Mouse (Mus musculus): ENCODE results near the gene Ap1g1. TPM values are rescaled to one million over a fixed set of nuclear protein-coding genes. Genes with fewer than 3 reads are reported as not detected.

The Ap1g1 gene
- polyA plus RNA-seq, 1 experiment from 2014 or later: 32.7 TPM

- no peak for ATAC-seq (replicated peaks; ENCODE audit: low FRiP score)
Observed at GRCm38 (mm10) chr8:109906907-109907306, 128.6 kb downstream of the Ap1g1 start.

DNA sequence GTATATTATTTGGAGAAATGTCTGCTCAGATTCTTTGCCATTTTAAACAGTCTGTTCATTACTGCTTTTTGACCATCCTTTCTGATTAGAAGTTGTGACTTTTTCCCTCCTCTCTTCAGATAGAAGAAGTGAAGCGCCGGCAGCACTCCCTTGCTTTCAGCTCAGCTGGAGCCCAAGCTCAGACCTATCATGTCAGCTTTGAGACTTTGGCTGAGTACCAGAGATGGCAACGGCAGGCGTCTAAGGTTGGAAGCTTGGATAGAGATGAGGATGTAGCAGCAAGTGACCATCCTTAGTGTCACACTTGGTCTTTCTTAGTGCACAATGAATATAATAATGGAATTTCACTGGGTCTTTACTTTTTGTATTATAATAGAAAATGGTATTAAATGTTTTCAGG lies 129.0 kb downstream of the Ap1g1 start:
- H3K27me3 ChIP-seq (replicated peaks; ENCODE audit: control insufficient read depth, insufficient read depth, low read length): no peaks in the 10 kb centered on the region
- no peak for ATAC-seq (replicated peaks; ENCODE audit: low FRiP score)
- H3K4me2 ChIP-seq: no peak overlapping the region
- no peak overlapping the region for H3K27ac ChIP-seq (ENCODE audit: low read depth, low read length)
- WGBS: 86% methylated on average over 4 of the region's 4 CpGs
- peaks cover 13% of the 10 kb centered on the region for H3K36me3 ChIP-seq (ENCODE audit: control insufficient read depth, insufficient read depth, low read length)
- no peaks in the 10 kb centered on the region for H3K9me3 ChIP-seq (ENCODE audit: control insufficient read depth, low read length)
- H3K4me3 ChIP-seq (ENCODE audit: low read depth, low read length): no peak overlapping the region
- no peak overlapping the region for H3K9ac ChIP-seq (ENCODE audit: low read depth, low read length)
- DNase-seq (ENCODE audit: low spot score): no peak
- H3K4me1 ChIP-seq (replicated peaks; ENCODE audit: control insufficient read depth, insufficient read depth, low read length): no peaks in the 10 kb centered on the region

More at GRCm38 (mm10) chr8:109906907-109907306, 128.6 kb downstream of the Ap1g1 start:
- no peak overlapping the region for H3K9ac ChIP-seq (ENCODE audit: low read depth, low read length)
- no peaks in the 10 kb centered on the region for H3K4me1 ChIP-seq (replicated peaks; ENCODE audit: control insufficient read depth, insufficient read depth, low read length)
- no peaks in the 10 kb centered on the region for H3K27me3 ChIP-seq (replicated peaks; ENCODE audit: control insufficient read depth, insufficient read depth, low read length)
- no peak overlapping the region for H3K4me2 ChIP-seq
- H3K36me3 ChIP-seq (ENCODE audit: control insufficient read depth, insufficient read depth, low read length): peaks cover 13% of the 10 kb centered on the region
- no peak overlapping the region for H3K4me3 ChIP-seq (ENCODE audit: low read depth, low read length)
- no peaks in the 10 kb centered on the region for H3K9me3 ChIP-seq (ENCODE audit: control insufficient read depth, low read length)
- DNase-seq (ENCODE audit: low spot score): no peak
- H3K27ac ChIP-seq (ENCODE audit: low read depth, low read length): no peak overlapping the region
- 88% methylated on average over 3 of the region's 3 CpGs for WGBS

Other genes starting within 250 kb of the Ap1g1 start
- 25.1 and 29.0 TPM in 2 replicates for gene Dhx38, start 212.7 kb upstream of the Ap1g1 start, polyA plus RNA-seq (2014; fragmentation: Nextera tagmentation; extraction: Ambion mirVana)
- gene Txnl4b, start 212.7 kb upstream of the Ap1g1 start, polyA plus RNA-seq (2014; fragmentation: Nextera tagmentation; extraction: Ambion mirVana): 21.4 and 23.6 TPM in 2 replicates
- gene Hp, start 199.4 kb upstream of the Ap1g1 start, polyA plus RNA-seq (2014; fragmentation: Nextera tagmentation; extraction: Ambion mirVana): 11.5 and 11.7 TPM in 2 replicates
- 58.3 and 64.8 TPM in 2 replicates for gene Dhodh, start 169.9 kb upstream of the Ap1g1 start, polyA plus RNA-seq (2014; fragmentation: Nextera tagmentation; extraction: Ambion mirVana)
- gene Pkd1l3, start 164.0 kb upstream of the Ap1g1 start, polyA plus RNA-seq (2014; fragmentation: Nextera tagmentation; extraction: Ambion mirVana): 2.7 and 3.4 TPM in 2 replicates
- gene Ist1, start 85.3 kb upstream of the Ap1g1 start, polyA plus RNA-seq (2014; fragmentation: Nextera tagmentation; extraction: Ambion mirVana): 76.4 and 85.5 TPM in 2 replicates
- gene Zfp821, start 73.0 kb upstream of the Ap1g1 start, polyA plus RNA-seq (2014; fragmentation: Nextera tagmentation; extraction: Ambion mirVana): 10.6 and 11.7 TPM in 2 replicates
- gene Atxn1l, start 40.8 kb upstream of the Ap1g1 start, polyA plus RNA-seq (2014; fragmentation: Nextera tagmentation; extraction: Ambion mirVana): 5.6 and 7.5 TPM in 2 replicates
- gene Phlpp2, start 90.0 kb downstream of the Ap1g1 start, polyA plus RNA-seq (2014; fragmentation: Nextera tagmentation; extraction: Ambion mirVana): 3.5 and 3.7 TPM in 2 replicates
- gene Marveld3, start 183.6 kb downstream of the Ap1g1 start, polyA plus RNA-seq (2014; fragmentation: Nextera tagmentation; extraction: Ambion mirVana): 0.15 and 0.17 TPM in 2 replicates
- 0.22 TPM in 1 of 2 replicates, not detected in the other for gene Tat, start 211.9 kb downstream of the Ap1g1 start, polyA plus RNA-seq (2014; fragmentation: Nextera tagmentation; extraction: Ambion mirVana)